Mouse (Mus musculus): ENCODE measurements around the gene Abca13.

Abca13 gene

DNA sequence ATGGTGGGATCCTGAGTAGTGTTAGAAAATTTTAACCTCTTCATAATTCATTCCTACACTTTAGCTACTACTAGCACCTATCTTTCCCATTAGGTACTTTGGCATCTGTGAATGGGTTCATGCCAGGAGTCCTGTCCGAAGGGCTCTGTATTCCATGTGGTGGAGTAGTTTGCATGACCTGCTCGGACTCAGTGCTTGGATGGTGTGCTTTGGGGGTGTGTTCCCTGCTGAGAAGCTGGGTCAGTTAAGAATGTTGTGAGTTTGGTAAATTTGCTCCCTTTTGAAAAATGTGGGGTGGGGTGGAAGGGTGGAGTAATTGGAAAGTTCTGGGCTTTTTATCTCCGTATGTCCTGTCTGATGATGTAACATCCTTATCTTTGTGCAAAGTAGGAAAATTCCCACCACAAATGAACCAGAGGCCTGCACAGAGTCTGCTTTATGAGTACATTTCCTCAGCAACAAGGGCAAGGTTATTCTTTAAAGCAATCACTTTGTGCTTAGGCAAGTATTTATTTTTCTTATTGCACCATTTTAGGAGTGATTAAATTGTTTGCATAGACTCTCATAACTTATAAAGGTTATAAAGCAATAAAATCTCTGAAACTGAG lies 475.0 kb downstream of the Abca13 start:
- DNase-seq (ENCODE audit: extremely low spot score, low spot score), result no peak

DNA sequence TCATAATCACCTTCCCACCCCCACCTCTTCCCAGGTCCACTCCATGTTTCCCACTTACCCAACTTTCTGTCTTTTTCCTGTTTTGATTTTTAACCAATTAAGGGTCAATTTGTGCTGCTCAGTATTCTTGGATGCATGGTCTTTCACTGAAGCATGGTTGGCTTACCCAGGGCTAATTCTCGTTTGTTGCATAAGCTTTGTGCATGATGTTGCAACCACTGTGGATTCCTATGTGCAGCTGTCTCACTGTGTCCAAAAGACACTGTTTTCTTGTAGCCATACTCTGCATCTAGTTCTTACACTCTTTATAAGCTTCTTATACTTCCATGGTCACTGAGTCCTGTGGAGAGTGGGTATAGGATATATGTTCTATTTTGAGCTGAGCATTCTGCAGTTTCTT lies 477.7 kb downstream of the Abca13 start:
- no peak for DNase-seq (ENCODE audit: extremely low spot score, low spot score)

DNA sequence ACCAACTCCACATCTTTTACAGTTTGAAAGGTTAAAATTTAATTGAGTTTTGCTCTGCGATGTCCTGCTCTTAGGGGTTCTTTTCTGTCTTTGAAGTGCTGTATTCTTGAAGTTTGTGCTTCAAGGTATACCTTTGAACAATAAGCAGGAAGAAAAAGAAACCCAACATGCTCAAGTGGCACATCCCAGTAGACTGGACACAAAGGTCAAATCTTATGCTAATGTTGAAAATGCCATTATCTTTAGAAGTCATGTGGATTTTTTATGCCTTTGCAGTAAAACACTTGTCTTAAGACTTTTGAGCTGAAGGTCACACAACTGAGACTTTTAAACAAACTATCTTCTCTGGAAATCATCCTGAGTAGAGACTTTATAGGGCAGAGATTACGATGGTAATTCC lies 493.2 kb downstream of the Abca13 start:
- DNase-seq (ENCODE audit: extremely low spot score, low spot score), result no peak

GRCm38 (mm10) chr11:9705190-9705589 lies 513.4 kb downstream of the Abca13 start:
- no peak for DNase-seq (ENCODE audit: extremely low spot score, low spot score)

- DNase-seq (ENCODE audit: extremely low spot score, low spot score), result no peak
Measured at GRCm38 (mm10) chr11:9727810-9728490, 536.2 kb downstream of the Abca13 start.

DNA sequence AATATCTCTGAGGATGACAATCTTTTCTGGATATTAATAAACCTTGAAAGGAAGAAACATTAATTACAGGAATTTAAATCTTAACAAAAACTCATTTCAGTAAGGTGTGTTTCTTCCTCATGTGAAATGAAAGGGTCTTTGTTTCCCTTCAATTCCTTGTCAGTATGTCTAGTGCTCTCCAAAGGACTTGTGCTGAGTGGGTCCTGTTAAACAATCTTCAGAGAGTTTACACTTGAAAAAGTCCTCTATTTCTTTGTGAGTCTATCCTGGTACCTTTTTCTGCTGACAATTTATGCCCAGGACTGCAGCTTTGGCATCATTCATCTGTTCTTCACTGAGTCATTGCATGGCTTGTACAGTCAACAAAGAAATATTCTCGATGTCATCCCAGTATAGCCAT lies 539.6 kb downstream of the Abca13 start:
- no peak for DNase-seq (ENCODE audit: extremely low spot score, low spot score)

Measured in neural tube, embryonic 10.5 days (tissue).